Mouse (Mus musculus): Measurements from ENCODE around the gene Sit1.

Gene Sit1

DNA sequence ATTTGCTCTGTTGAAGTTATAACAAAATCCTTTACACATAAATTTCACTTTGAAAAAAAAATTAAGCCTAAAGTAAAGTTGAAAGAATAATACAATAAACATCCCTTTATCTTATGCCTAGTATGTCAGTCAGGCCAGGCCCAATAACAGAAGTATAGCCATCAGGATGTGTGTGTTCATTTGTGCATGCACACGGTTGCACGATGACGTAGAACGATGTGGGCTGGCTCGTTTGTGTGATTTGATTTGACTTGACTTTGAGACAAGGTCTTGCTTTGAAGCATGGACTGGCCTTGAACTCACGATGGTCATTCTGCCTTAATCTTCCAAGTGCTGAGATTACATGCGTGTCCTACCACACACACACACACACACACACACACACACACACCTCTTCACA is 16.7 kb downstream of the Sit1 start:
- DNase-seq (ENCODE audit: low read depth, low spot score): no peak

DNA sequence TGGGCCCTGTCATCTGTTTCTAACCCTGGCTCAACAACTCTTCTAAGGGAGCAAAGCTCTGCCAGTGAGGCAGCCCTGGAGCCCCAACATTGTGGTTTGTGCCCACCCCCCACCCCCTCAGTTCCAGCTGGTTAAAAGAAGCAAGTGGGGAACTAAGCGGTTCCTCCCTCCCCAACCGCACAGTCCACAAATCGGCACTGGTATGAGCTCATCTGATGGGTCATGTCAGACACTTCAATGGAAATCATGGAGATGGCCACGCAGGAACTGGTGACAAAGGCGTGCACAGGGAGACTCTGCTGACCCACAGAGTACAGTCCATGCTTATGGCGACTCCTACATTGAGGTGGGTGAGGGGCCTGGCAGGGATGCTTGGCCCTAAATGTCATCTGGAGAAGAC is 17.6 kb downstream of the Sit1 start:
- no peak for DNase-seq (ENCODE audit: low read depth, low spot score)

DNA sequence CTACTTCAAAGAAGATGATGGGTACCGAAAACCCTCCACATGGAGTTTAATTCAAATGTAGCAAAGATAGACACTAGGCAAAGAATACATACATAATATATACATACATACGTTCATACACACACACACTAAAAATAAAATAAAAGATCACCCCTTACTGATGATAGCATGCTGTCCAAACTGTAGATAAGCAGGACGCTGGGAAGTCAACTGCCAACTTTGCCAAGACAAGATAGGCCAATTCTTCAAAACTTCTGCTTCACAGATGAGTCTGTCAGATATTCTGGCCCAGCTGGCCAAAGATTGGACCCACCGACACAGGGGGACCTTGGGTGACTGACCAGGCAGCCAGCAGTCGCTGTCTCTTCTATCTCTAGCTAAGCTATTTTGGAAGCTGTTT is 20.4 kb downstream of the Sit1 start:
- DNase-seq (ENCODE audit: low read depth, low spot score): no peak

DNA sequence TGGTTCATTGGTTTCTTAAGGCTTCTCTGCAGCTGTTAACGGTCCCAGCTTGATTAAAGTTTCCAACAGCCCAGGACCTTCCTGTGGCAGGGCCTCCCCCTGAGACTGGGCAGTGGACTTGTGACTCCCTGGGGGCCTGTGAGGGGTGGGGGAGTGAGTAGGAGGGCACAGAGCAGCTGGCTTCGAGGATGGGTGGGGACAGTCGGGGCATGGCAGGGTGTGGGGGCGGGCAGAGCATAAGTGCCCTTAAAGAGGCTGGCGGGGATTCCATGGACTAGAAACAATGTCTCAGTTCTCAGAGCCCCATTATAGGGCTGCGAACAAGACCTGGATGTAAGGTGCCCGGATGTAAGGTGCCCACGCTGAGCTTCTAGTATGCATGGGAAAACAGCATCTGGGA is 26.4 kb downstream of the Sit1 start:
- no peak for DNase-seq (ENCODE audit: low read depth, low spot score)

DNA sequence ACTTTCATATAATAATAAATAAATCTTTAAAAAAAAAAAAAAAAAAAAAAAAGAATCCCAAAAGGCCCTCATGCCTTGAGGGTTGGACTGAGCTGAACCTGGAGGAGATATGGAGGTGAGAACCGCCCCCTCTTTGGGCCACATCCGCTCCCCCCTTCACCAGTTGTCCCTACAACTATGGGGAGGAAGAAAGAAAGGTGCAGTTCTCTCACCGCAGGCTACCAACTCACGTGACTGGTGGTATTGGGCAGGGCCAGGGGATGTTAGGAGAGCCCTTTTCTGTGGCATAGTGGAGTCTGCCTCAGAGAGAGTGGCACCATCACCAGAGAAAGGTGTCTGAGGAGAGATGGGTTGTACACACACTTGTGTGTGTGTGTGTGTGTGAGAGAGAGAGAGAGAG is 27.1 kb downstream of the Sit1 start:
- no peak for DNase-seq (ENCODE audit: low read depth, low spot score)

DNA sequence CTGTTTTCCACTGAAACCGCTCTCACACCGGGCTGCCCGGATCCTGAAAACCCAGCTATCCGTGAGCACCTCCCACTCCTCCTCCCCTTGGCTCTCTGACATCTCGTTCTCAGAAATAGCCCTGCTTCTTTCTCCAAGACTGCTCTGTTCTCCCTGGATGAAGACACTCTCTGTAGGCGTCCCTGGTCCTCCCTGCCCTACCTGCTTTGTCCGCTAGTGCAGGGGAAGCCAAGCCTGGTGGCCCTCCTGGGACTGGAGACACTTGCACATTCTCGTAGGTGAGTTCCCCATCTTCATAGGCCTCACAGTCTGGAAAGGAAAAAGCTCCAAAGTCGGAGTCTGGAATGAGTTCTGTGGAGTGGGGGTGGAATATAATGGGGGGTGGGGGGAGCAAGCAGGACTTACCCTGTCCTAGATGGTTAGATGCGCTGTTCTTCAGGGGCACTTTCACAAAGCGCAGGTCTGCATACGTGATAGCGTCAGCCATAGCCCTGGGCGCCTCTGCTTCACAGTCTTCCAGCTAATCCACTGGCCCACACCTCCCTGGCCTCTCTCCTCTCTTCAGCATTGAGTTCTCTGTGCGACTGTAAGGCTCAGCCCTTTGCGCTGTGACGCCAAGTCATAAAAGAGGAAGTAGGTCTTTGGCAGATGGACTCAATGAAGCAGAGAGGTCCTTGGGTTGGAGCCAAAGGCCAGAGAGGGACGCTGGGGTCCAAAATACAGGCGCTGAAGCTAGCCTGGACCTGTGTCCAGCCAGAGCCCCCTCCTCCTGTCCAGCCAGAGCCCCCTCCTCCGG is 29.3 kb downstream of the Sit1 start, which contains the start of gene Cd72:
TSS of gene Cd72 (minus strand) at position 588 of the 796 bp plus-strand sequence.
- no peak for DNase-seq (ENCODE audit: low read depth, low spot score)

DNA sequence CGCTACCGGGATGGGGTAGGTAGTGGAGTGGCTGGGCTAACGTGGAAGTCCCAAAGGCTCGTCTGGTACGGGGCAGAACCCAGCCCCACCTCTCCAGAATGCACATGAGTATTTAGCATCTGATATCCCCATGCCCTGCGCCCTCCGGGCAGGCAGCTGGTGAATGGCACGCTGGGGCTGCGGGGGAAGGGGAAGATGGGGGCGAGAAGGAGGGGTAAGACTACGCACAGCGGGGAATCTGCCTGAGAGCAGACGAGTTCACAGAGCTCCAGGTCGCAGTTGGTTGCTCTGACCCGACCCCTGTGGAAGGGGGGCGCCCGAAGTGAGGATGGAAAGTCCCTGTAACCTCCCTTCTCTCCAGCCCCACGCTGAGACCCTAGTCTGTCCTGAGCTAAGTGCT is 30.1 kb downstream of the Sit1 start:
- no peak for DNase-seq (ENCODE audit: low read depth, low spot score)

DNA sequence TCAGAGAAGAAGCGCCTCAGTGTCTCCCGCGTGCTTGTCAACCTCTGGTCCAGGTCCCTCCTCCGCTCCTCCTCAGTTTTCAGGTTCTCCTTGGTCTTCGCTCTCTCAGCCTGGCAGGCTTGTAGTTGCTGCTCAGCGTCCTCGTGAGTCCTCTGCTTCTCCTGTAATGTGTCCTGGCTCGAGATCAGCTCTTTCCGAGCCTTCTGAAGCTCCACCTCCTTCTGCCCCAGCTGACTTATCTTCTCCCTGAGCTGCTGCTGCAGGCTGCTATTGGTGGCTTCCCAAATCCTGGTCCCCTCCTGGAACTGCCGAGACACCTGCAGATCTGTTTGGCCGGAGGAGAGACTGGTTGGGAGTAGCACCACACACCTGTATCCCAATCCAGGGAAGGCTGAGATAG is 31.2 kb downstream of the Sit1 start:
- no peak for DNase-seq (ENCODE audit: low read depth, low spot score)

DNA sequence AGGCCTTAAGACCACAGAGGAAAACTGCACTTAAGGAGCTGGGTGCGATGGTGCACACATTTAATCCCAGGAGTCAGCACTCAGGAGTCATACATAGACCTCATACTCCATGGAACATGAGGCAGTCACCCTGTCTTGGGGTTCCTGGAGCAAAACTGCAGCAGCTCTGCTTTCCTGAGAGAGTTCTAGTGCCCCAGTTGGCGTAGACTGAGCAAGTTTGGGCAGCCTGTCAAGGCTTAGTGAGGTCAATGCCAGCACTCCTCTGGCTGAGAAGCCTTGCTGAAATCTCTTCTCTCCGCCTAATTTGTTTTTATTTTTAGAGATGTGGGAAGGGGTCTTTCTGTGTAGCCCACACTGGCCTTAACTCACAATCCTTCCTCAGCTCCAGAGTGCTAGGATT is 35.0 kb downstream of the Sit1 start:
- DNase-seq (ENCODE audit: low read depth, low spot score): no peak

DNA sequence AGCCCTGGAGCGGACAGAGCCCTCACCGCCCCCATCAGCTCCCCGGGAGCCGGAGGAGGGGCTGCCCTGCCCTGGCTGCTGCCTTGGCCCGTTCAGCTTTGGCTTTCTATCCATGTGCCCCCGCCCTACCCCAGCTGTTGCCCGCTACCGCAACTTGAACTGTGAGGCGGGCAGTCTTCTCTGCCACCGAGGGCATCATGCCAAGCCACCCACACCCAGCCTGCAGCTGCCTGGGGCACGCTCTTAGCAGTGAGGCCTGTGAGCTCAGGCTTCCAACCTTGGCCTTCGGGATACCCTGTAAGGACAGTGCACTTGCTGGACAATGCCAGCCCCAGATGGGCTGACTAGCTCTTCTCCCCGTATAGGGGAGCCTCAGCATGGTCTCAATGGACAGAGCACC is 36.3 kb downstream of the Sit1 start:
- no peak for DNase-seq (ENCODE audit: low read depth, low spot score)

DNA sequence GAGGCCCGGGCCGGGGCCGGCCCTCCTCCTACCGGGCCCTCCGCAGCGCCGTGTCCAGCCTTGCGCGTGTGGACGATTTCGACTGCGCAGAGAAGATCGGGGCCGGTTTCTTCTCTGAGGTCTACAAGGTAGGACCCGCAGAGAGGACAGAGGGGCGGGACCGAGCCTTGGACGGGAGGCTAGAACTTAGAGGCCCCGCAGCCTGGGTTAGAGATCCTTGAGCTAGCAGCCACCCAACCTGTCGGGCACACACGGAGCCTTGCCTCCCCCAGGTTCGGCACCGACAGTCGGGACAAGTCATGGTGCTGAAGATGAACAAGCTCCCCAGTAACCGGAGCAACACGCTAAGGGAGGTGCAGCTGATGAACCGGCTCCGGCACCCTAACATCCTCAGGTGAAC is 40.0 kb downstream of the Sit1 start:
- DNase-seq (ENCODE audit: low read depth, low spot score): peak; percentile 39

DNA sequence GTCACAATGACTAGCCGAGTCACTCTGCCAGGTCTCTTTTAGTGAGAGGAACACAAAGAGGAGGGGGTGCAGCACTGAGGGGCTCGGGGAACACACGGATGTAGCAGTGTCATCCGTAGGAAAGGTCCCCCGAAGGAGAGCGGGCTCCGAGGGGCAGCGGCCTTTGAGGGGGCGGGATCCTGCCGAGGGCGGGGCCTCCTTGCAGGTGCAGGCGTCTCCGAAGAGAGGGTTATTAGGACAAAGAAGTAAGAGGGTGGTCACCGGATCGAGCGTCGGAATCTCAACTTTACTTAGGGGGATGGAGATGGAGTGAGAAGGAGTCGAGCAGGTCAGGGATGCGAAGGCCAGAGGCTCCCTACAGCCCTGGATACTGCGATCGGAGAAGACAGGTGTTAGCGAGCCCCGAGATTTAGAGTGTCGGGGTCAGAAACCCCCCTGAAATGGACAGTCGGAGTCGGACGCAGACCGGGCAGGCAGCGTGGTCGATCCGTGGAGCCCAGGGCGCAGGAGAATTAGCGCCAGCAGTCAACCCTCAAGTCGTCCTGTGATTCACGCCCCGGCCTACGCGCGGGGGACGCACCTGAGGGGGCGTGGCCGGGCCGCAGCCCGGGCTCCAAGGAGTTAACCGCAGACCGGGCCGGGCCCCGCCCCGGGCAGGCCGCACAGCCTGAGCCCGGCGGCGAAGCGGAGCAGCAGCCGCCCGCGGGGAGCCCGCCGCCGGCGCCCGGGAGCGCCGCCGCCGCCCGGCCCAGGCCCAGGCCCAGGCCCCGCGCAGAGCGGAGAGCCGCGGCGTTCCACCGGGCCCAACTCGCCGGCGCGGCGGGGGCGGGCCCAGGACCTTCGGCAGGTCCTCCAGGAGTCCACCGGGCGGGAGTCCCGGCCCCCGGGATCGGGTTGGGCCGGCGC is 40.8 kb downstream of the Sit1 start:
- peak; percentile 72 for DNase-seq (ENCODE audit: low read depth, low spot score)

DNA sequence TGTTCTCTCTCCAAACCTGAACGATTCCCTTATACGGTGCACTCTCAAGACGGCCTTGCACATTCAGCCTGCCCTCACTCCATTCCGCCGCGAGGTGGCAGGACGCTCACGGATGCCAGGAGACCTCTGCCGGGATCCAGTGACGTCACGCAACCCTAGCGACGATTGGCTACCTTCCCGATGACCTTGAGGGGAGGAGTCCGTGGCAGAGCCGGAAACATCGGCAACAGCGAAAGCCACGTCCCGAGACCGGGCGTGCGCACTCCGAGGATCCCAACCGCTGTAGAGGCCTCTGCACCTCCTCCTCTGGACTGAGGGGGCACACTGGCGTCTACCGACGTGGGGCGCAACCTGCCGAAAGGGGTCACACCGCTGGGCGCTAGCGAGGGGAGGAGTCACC is 41.5 kb downstream of the Sit1 start:
- DNase-seq (ENCODE audit: low read depth, low spot score): peak; percentile 99

DNA sequence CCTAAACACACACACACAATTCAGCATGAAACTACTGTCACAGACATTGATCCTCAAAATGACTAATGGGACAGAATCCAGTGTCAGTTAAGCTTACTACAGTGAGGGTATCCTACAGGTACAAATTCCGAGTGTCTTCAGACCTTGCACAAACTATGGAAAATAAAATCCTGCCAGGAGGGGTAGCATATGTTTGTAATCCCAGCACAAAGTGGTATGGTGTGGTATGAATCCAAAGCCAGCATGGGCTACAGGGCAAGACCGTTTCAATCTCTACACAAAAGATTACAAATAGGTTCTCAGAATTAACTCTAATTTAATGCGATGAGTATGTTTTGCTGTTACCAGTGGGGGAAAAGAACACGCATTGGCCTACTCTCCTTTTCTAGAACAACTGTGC is 41.9 kb downstream of the Sit1 start, which contains the start of gene Tesk1:
TSS of gene Tesk1 (plus strand) at position 301 of the 400 bp plus-strand sequence.
- no peak for DNase-seq (ENCODE audit: low read depth, low spot score)

DNA sequence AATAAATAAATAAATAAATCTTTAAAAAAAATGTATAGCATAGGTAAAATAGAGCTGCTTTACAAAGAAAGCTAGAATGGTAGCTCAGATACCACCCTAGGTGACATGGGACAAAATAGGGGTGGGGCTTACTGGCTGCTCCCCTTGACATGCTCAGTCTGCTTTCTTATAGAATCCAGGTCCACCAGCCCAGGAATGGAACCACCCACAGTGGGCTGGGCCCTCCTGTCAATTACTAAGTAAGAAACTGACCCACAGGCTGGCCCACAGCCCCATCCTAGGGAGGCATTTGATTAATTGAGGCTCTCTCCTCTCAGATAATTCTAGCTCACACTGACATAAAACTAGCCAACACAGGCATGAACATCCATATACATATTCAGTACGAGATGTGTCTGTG is 50.7 kb downstream of the Sit1 start:
- peak; percentile 56 for DNase-seq (ENCODE audit: low read depth, low spot score)
